14 mouse cellular contexts compared by ENCODE assay signal in the genomic region with DNA sequence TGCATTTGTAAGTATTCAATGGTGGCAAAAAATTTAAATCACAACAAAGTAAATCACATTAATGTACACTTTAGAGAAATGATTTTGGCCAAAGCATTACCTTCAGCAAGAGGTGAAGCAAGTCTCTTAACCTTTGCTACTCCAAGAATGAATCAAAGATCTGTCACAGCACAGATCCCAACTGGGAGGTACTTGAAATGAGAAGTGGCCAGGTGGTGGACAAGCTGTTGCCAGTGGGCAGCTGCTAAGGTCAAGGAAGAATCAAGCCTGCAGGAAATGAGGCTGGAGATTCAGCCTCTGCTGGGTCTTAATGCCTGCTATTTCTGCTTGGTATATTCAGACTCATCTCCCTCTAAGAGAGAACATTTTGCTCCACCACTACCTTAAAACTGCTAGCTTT.
"Had no signal": no experiment of that assay in that cellular context is flagged by ENCODE, and none has a peak within 500 bp of the region (broad histone marks: within the 10 kb centered on the region; RNA-seq: fewer than 3 reads in every experiment).

No protein-coding gene starts in this region.

- H3K36me3 ChIP-seq: limb, embryonic 10.5 days; liver, embryonic 15.5 days; midbrain, embryonic 13.5 days; neural tube, embryonic 12.5 days had no signal

- H3K4me1 ChIP-seq: limb, embryonic 10.5 days; liver, embryonic 15.5 days; midbrain, embryonic 13.5 days; neural tube, embryonic 12.5 days had no signal

- H3K9ac ChIP-seq: liver, embryonic 15.5 days; midbrain, embryonic 13.5 days; neural tube, embryonic 12.5 days had no signal

- H3K9me3 ChIP-seq: limb, embryonic 10.5 days; liver, embryonic 15.5 days; midbrain, embryonic 13.5 days; neural tube, embryonic 12.5 days had no signal

- DNase-seq: kidney, postnatal 36 days; lung, adult 2 months; lung, postnatal 36 days; retina, postnatal 1 day; right cerebral cortex, postnatal 4 days; spleen, adult 18-20 months; thymus, postnatal 36 days had no signal

- H3K27ac ChIP-seq: kidney, postnatal 0 days; limb, embryonic 10.5 days; liver, embryonic 15.5 days; midbrain, embryonic 13.5 days; neural tube, embryonic 12.5 days had no signal

- H3K4me3 ChIP-seq: limb, embryonic 10.5 days; liver, embryonic 15.5 days; midbrain, embryonic 13.5 days; neural tube, embryonic 12.5 days had no signal

- H3K4me2 ChIP-seq: liver, embryonic 11.5 days; liver, embryonic 15.5 days; midbrain, embryonic 13.5 days; neural tube, embryonic 12.5 days had no signal

- H3K27me3 ChIP-seq: liver, embryonic 15.5 days; midbrain, embryonic 13.5 days; neural tube, embryonic 12.5 days had no signal

- ATAC-seq: lung, postnatal 0 days; midbrain, embryonic 13.5 days had no signal
